Mouse (Mus musculus): ENCODE data around the gene Tal1. TPM values are rescaled to one million over a fixed set of nuclear protein-coding genes. Genes with fewer than 3 reads are reported as not detected.

The Tal1 gene
- polyA plus RNA-seq, 1 experiment from 2014 or later, result 1.9 TPM

- peaks cover 88% of the 10 kb centered on the region for H3K27me3 ChIP-seq
- no peaks in the 10 kb centered on the region for H3K9me3 ChIP-seq
- no peak for ATAC-seq (ENCODE audit: insufficient number of reproducible peaks, insufficient read depth, low FRiP score, low TSS enrichment, low read depth)
- no peak overlapping the region for H3K27ac ChIP-seq
- no peak overlapping the region for H3K4me2 ChIP-seq
- no peak overlapping the region for H3K9ac ChIP-seq (replicated peaks)
- H3K4me3 ChIP-seq (replicated peaks), result no peak overlapping the region
- no peaks in the 10 kb centered on the region for H3K36me3 ChIP-seq
- 66% methylated on average over 2 of the region's 2 CpGs for WGBS
- peaks cover 2% of the 10 kb centered on the region for H3K4me1 ChIP-seq (replicated peaks)
These were observed 34.4 kb downstream of the Tal1 start for GRCm38 (mm10) chr4:115090592-115090991.

GRCm38 (mm10) chr4:115091806-115092205 lies 35.6 kb downstream of the Tal1 start:
- Histone ChIP-seq H3K4me1 (replicated peaks) (peaks cover 8% of the 10 kb centered on the region), H3K4me2 (no peak overlapping the region), H3K9me3 (no peaks in the 10 kb centered on the region), H3K4me3 (replicated peaks) (no peak overlapping the region), H3K27ac (no peak overlapping the region), H3K27me3 (peaks cover 93% of the 10 kb centered on the region), H3K36me3 (no peaks in the 10 kb centered on the region), H3K9ac (replicated peaks) (no peak overlapping the region)
- ATAC-seq (ENCODE audit: insufficient number of reproducible peaks, insufficient read depth, low FRiP score, low TSS enrichment, low read depth), result no peak
- WGBS, result 68% methylated on average over 3 of the region's 3 CpGs

GRCm38 (mm10) chr4:115093331-115093864 lies 37.2 kb downstream of the Tal1 start:
- Histone ChIP-seq H3K4me2 (no peak overlapping the region), H3K27me3 (peaks cover 91% of the 10 kb centered on the region), H3K4me1 (replicated peaks) (peaks cover 8% of the 10 kb centered on the region), H3K9ac (replicated peaks) (no peak overlapping the region), H3K27ac (no peak overlapping the region), H3K36me3 (no peaks in the 10 kb centered on the region), H3K9me3 (no peaks in the 10 kb centered on the region), H3K4me3 (replicated peaks) (no peak overlapping the region)
- no peak for ATAC-seq (ENCODE audit: insufficient number of reproducible peaks, insufficient read depth, low FRiP score, low TSS enrichment, low read depth)
- WGBS, result 75% methylated on average over 4 of the region's 4 CpGs

- Histone ChIP-seq H3K36me3 (no peaks in the 10 kb centered on the region), H3K4me2 (no peak overlapping the region), H3K27me3 (peaks cover 89% of the 10 kb centered on the region), H3K9ac (replicated peaks) (no peak overlapping the region), H3K4me1 (replicated peaks) (peaks cover 8% of the 10 kb centered on the region), H3K27ac (no peak overlapping the region), H3K9me3 (no peaks in the 10 kb centered on the region), H3K4me3 (replicated peaks) (no peak overlapping the region)
- 73% methylated on average over 2 of the region's 2 CpGs for WGBS
- no peak for ATAC-seq (ENCODE audit: insufficient number of reproducible peaks, insufficient read depth, low FRiP score, low TSS enrichment, low read depth)
These were observed 37.8 kb downstream of the Tal1 start for GRCm38 (mm10) chr4:115094056-115094455.

GRCm38 (mm10) chr4:115095671-115096434 lies 39.6 kb downstream of the Tal1 start:
- peak; percentile 53; the same call in 1 of the 2 replicates for ATAC-seq (ENCODE audit: insufficient number of reproducible peaks, insufficient read depth, low FRiP score, low TSS enrichment, low read depth)
- Histone ChIP-seq H3K27ac (no peak overlapping the region), H3K9ac (replicated peaks) (peak overlapping the region; percentile 38; the same call in 1 of the 2 replicates), H3K36me3 (no peaks in the 10 kb centered on the region), H3K9me3 (no peaks in the 10 kb centered on the region), H3K4me1 (replicated peaks) (peaks cover 8% of the 10 kb centered on the region), H3K4me2 (peak overlapping the region; percentile 69), H3K27me3 (peaks cover 79% of the 10 kb centered on the region), H3K4me3 (replicated peaks) (peak overlapping the region; percentile 39)
- 4% methylated on average over 29 of the region's 31 CpGs for WGBS

GRCm38 (mm10) chr4:115096435-115097145 lies 40.4 kb downstream of the Tal1 start:
- Histone ChIP-seq H3K9me3 (no peaks in the 10 kb centered on the region), H3K27me3 (peaks cover 78% of the 10 kb centered on the region), H3K27ac (no peak overlapping the region), H3K4me1 (replicated peaks) (peaks cover 8% of the 10 kb centered on the region), H3K9ac (replicated peaks) (no peak overlapping the region), H3K36me3 (no peaks in the 10 kb centered on the region), H3K4me3 (replicated peaks) (0 out of 2 replicates have a peak overlapping the region, but pooled peaks have one; percentile 39), H3K4me2 (peak overlapping the region; percentile 69)
- 12% methylated on average over 11 of the region's 11 CpGs for WGBS
- ATAC-seq (ENCODE audit: insufficient number of reproducible peaks, insufficient read depth, low FRiP score, low TSS enrichment, low read depth), result no peak

- Histone ChIP-seq H3K4me3 (replicated peaks) (no peak overlapping the region), H3K27me3 (peaks cover 73% of the 10 kb centered on the region), H3K27ac (no peak overlapping the region), H3K9me3 (no peaks in the 10 kb centered on the region), H3K9ac (replicated peaks) (no peak overlapping the region), H3K36me3 (no peaks in the 10 kb centered on the region), H3K4me1 (replicated peaks) (peaks cover 8% of the 10 kb centered on the region), H3K4me2 (peak overlapping the region; percentile 69)
- 0% methylated on average over 6 of the region's 6 CpGs for WGBS
- ATAC-seq (ENCODE audit: insufficient number of reproducible peaks, insufficient read depth, low FRiP score, low TSS enrichment, low read depth), result no peak
These were observed 40.9 kb downstream of the Tal1 start for GRCm38 (mm10) chr4:115097146-115097496.

- Histone ChIP-seq H3K36me3 (no peaks in the 10 kb centered on the region), H3K9ac (replicated peaks) (no peak overlapping the region), H3K27me3 (peaks cover 27% of the 10 kb centered on the region), H3K4me1 (replicated peaks) (no peaks in the 10 kb centered on the region; the same call in 1 of the 2 replicates), H3K4me3 (replicated peaks) (no peak overlapping the region), H3K27ac (no peak overlapping the region), H3K9me3 (no peaks in the 10 kb centered on the region), H3K4me2 (no peak overlapping the region)
- ATAC-seq (ENCODE audit: insufficient number of reproducible peaks, insufficient read depth, low FRiP score, low TSS enrichment, low read depth), result no peak
- 39% methylated on average over 6 of the region's 6 CpGs for WGBS
These were observed 45.5 kb downstream of the Tal1 start for GRCm38 (mm10) chr4:115101682-115102081.

GRCm38 (mm10) chr4:115103510-115103909 lies 47.3 kb downstream of the Tal1 start:
- H3K4me1 ChIP-seq (replicated peaks), result no peaks in the 10 kb centered on the region
- no peak overlapping the region for H3K4me2 ChIP-seq
- H3K4me3 ChIP-seq (replicated peaks), result no peak overlapping the region
- WGBS, result 61% methylated on average over 4 of the region's 4 CpGs
- peaks cover 10% of the 10 kb centered on the region; the same call in 1 of the 2 replicates for H3K27me3 ChIP-seq
- no peak overlapping the region for H3K27ac ChIP-seq
- no peak overlapping the region for H3K9ac ChIP-seq (replicated peaks)
- ATAC-seq (ENCODE audit: insufficient number of reproducible peaks, insufficient read depth, low FRiP score, low TSS enrichment, low read depth), result no peak
- no peaks in the 10 kb centered on the region for H3K9me3 ChIP-seq
- no peaks in the 10 kb centered on the region for H3K36me3 ChIP-seq

GRCm38 (mm10) chr4:115111167-115111566 lies 54.9 kb downstream of the Tal1 start:
- H3K4me1 ChIP-seq (replicated peaks), result no peaks in the 10 kb centered on the region
- H3K27ac ChIP-seq, result no peak overlapping the region
- H3K9me3 ChIP-seq, result 0 out of 2 replicates have a peak, but pooled peaks cover 4% of the 10 kb centered on the region
- no peak overlapping the region for H3K4me2 ChIP-seq
- H3K9ac ChIP-seq (replicated peaks), result no peak overlapping the region
- no peak for ATAC-seq (ENCODE audit: insufficient number of reproducible peaks, insufficient read depth, low FRiP score, low TSS enrichment, low read depth)
- 66% methylated on average over 2 of the region's 2 CpGs for WGBS
- H3K27me3 ChIP-seq, result no peaks in the 10 kb centered on the region
- H3K4me3 ChIP-seq (replicated peaks), result no peak overlapping the region
- H3K36me3 ChIP-seq, result no peaks in the 10 kb centered on the region

- Histone ChIP-seq H3K4me3 (replicated peaks) (no peak overlapping the region), H3K4me2 (no peak overlapping the region), H3K27ac (no peak overlapping the region), H3K9ac (replicated peaks) (no peak overlapping the region), H3K36me3 (no peaks in the 10 kb centered on the region), H3K4me1 (replicated peaks) (no peaks in the 10 kb centered on the region), H3K27me3 (no peaks in the 10 kb centered on the region; the same call in 1 of the 2 replicates), H3K9me3 (0 out of 2 replicates have a peak, but pooled peaks cover 7% of the 10 kb centered on the region)
- 19% methylated on average over 5 of the region's 5 CpGs for WGBS
- no peak for ATAC-seq (ENCODE audit: insufficient number of reproducible peaks, insufficient read depth, low FRiP score, low TSS enrichment, low read depth)
These were observed 57.0 kb downstream of the Tal1 start for GRCm38 (mm10) chr4:115113266-115113665.

Measured in limb, embryonic 12.5 days (tissue).